Mouse (Mus musculus) embryonic facial prominence, embryonic 14.5 days (tissue): ENCODE results near the gene Gpn3. TPM values are rescaled to one million over a fixed set of nuclear protein-coding genes. Genes with fewer than 3 reads are reported as not detected.
"Not testable (repeated sequence)": the region's sequence is repeated elsewhere in the genome, so short reads cannot be mapped to it uniquely, and the experiment has no call there.

ENCODE experiments used
- ATAC-seq: fragments of 200-750 bp; cut with Nextera tagmentation; 2 replicates; pipeline ENCODE4 v1.8.0; 2017; ENCODE audit warnings: low read depth, moderate number of reproducible peaks, moderate TSS enrichment
- DNase-seq: peaks from one replicate; pipeline ENCODE4 v3.0.0-alpha.2; 2015; ENCODE audit warnings: low spot score
- H3K27ac ChIP-seq: fragments of 300-500 bp; sonication (generic); replicated peaks from 2 replicates; pipeline ENCODE4 v1.5.1; 2014; ENCODE audit warnings: low read depth, mild to moderate bottlenecking, low read length, moderate library complexity
- H3K27me3 ChIP-seq: fragments of 300-500 bp; sonication (generic); replicated peaks from 2 replicates; pipeline ENCODE4 v1.6.1; 2014; ENCODE audit warnings: low read length; ENCODE audit not compliant: control insufficient read depth, insufficient read depth
- H3K36me3 ChIP-seq: fragments of 300-500 bp; sonication (generic); 2 replicates; pipeline ENCODE4 v1.6.1; 2014; ENCODE audit warnings: low read length, mixed read lengths; ENCODE audit not compliant: control insufficient read depth, insufficient read depth
- H3K4me1 ChIP-seq: fragments of 300-500 bp; sonication (generic); 2 replicates; pipeline ENCODE4 v1.6.1; 2014; ENCODE audit warnings: antibody characterized with exemption, low read length; ENCODE audit not compliant: control insufficient read depth, insufficient read depth
- H3K4me2 ChIP-seq: fragments of 300-500 bp; sonication (generic); 2 replicates; pipeline ENCODE4 v1.6.1; 2014; ENCODE audit warnings: low read depth, mild to moderate bottlenecking, low read length, moderate library complexity, mixed read lengths
- H3K4me3 ChIP-seq: fragments of 300-500 bp; sonication (generic); 2 replicates; pipeline ENCODE4 v1.5.1; 2014; ENCODE audit warnings: low read depth, mild to moderate bottlenecking, low read length
- H3K9ac ChIP-seq: fragments of 300-500 bp; sonication (generic); 2 replicates; pipeline ENCODE4 v1.6.1; 2014; ENCODE audit warnings: low read depth, mild to moderate bottlenecking, low read length, moderate library complexity, mixed read lengths
- H3K9me3 ChIP-seq: fragments of 300-500 bp; sonication (generic); 2 replicates; pipeline ENCODE4 v1.6.1; 2016; ENCODE audit warnings: low read length; ENCODE audit not compliant: control insufficient read depth
- WGBS: fragments of 180-500 bp; shearing (Covaris S2); extraction: QIAGEN DNeasy Blood & Tissue Kit; methylation state at CpG from one replicate; pipeline ENCODE4 v1.1.7; 2014; 5-methylcytosine and 5-hydroxymethylcytosine counted together
- polyA plus RNA-seq: library from polyadenylated mRNA; unstranded; fragments of >200 nt; fragmentation: Nextera tagmentation; extraction: Ambion mirVana; gene quantifications from 2 replicates; pipeline ENCODE4 v1.2.1, GENCODE M21; 2014

Gpn3 gene
- polyA plus RNA-seq, 1 experiment from 2014 or later: 64.7 TPM

DNA sequence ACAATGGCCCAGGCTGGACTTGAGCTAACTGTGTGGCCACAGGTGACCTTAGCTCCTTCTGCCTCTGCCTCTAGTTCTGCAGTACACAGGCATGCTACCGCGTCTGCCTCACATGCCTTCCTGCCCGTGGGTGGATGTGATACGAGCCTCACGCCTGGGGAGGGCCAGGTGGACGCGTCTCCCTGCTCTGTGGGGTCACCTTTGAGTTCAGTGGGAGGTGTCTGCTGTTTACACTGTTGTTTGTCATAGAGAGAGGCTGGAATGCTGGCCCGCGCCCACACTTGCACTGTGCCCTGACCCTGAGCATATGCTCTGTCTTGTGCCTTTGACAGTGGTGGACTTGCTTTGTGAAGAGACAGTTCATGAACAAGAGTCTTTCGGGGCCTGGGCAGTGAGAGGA, 33.9 kb downstream of the Gpn3 start:
- Histone ChIP-seq H3K27ac (no peak overlapping the region), H3K9me3 (peaks cover 5% of the 10 kb centered on the region; the same call in 1 of the 2 replicates), H3K4me1 (no peaks in the 10 kb centered on the region), H3K4me3 (no peak overlapping the region), H3K4me2 (no peak overlapping the region), H3K27me3 (no peaks in the 10 kb centered on the region), H3K9ac (no peak overlapping the region), H3K36me3 (peaks cover 68% of the 10 kb centered on the region)
- no peak for ATAC-seq
- DNase-seq: no peak
- WGBS: 95% methylated on average over 10 of the region's 10 CpGs

DNA sequence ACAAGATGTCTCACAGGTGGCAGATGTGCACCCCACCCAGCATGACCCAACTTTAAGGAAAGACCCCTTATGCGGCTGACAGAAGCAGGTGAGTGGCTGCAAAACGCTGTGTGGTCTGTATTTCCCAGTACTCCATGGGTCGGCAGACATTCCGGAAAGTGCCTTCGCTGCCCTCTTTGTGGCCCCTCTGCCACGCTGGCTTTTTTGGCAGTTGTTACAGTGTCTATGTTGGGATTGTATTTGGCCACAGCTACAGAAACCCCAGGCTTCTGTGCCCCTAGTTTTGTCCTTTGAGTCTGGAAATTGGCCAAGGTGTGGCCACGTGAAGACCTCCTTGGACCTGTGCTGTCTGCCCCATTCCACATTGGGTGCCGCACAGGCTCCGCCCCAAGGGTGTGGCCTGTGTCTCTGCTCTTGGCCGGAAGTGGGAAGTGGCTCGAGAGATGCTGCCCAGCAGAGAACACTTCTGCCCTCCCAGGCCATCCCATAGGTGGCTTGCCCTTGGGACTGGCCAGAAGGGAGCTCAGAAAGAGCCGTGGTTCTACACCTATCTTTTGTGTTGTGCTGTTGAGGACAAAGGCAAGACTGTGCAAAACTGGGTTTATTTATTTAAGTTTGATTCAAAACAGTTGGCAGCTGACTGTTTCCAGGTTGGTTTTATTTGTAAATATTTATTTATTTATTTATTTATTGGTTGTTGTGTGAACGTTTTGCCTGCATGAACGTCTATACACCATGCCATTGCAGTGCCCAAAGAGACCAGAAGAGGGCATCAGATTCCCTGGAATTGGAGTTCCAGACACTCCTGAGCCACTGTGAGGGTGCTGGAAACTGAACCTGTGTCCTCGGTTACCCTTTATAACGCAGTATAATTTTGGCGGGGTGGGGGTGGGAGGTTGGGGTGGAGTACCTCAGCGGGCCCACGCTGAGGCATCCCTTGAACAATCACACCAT, 38.3 kb downstream of the Gpn3 start:
- Histone ChIP-seq H3K4me1 (no peaks in the 10 kb centered on the region), H3K27me3 (no peaks in the 10 kb centered on the region), H3K4me2 (no peak overlapping the region), H3K9ac (no peak overlapping the region), H3K36me3 (peaks cover 27% of the 10 kb centered on the region), H3K9me3 (peaks cover 5% of the 10 kb centered on the region; the same call in 1 of the 2 replicates), H3K4me3 (no peak overlapping the region), H3K27ac (no peak overlapping the region)
- DNase-seq: no peak
- ATAC-seq: no peak
- 91% methylated on average over 19 of the region's 19 CpGs for WGBS

DNA sequence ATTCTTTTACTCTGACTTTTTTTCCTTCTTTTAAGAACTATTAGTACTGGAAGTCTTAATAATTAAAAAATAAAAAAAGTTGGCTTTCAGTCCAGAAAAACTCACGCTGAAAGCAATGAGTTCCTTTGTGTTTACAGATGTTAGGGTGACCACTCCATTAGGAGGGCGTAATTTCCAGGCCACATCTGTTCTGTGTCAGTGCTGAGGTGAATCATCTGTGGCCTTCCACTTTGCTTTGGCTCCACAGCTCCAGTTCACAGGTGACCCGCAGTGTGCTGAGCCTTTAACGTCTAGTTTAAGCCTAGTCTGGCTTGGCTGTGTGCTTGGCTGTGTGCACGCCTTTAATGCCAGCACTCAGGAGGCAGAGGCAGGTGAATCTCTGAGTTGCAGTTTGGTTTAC, 40.2 kb downstream of the Gpn3 start:
- 73% methylated on average over 5 of the region's 5 CpGs for WGBS

DNA sequence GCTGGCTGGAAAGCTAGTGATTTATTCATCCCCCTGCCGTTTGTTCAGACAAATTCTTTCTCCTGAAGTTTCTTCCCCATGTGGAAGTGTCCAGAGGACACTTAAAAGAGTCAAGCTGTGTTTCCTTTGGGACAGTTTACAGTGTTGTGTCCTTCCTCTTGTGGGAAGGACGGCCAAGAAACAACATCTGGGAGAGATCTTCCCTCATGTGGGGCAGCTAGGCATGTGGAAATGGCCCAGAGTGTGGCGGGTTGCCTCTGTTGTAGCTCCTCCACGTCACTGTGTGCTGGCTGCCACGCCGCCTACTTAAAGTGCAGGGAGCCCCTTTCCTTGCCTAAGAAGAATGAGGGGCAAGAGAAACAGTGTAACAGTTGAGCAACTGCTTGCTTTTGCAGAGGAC, 41.1 kb downstream of the Gpn3 start:
- Histone ChIP-seq H3K27me3 (no peaks in the 10 kb centered on the region), H3K27ac (no peak overlapping the region; the same call in none of the 2 replicates), H3K4me2 (no peak overlapping the region), H3K36me3 (no peaks in the 10 kb centered on the region), H3K9ac (no peak overlapping the region), H3K9me3 (no peaks in the 10 kb centered on the region), H3K4me1 (no peaks in the 10 kb centered on the region), H3K4me3 (no peak overlapping the region)
- ATAC-seq: no peak
- peak; percentile 8 for DNase-seq
- 43% methylated on average over 6 of the region's 6 CpGs for WGBS

More for the DNA sequence above, 40.2 kb downstream of the Gpn3 start:
- Histone ChIP-seq H3K27ac (no peak overlapping the region), H3K36me3 (peaks cover 8% of the 10 kb centered on the region), H3K4me2 (no peak overlapping the region), H3K27me3 (no peaks in the 10 kb centered on the region), H3K4me3 (no peak overlapping the region), H3K9ac (no peak overlapping the region), H3K4me1 (no peaks in the 10 kb centered on the region), H3K9me3 (no peaks in the 10 kb centered on the region)
- DNase-seq: no peak
- no peak for ATAC-seq

DNA sequence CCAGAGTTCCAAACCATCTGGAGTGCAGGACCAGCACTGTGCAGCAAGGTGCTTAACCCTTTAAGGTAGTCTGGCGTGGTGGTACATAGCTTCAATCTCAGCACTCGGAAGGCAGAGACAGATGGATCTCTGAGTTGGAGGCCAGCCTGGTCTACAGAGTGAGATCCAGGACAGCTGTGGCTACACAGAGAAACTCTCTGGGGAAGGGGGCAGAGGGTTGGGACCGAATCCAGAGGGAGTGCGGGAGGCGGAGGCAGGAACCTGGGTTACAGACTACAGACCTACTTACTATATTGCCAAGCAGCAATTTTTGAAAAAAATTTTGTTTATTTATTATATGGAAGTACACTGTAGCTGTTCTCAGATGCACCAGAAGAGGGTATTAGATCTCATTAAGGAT, 42.7 kb downstream of the Gpn3 start:
- WGBS: 92% methylated on average over 5 of the region's 5 CpGs
- no peaks in the 10 kb centered on the region for H3K36me3 ChIP-seq
- no peaks in the 10 kb centered on the region for H3K4me1 ChIP-seq

DNA sequence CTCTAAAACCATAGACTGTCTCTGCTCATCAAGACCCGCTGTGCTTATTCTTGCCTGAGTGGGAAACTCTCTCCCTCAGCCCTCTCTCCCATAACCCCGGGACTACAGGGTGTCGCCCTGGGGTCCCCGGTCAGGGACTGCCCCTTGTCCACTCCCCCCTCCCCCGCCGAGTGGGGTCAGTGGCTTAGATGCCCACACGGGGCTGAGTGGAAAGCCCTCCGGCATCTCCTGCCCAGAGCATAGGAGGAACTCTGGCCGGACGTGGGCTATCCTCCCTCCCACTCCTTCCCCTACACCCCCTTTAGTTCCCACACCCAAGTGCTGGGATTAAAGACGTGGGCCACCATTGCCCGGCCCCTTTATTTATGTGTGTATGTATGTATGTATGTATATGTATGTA, 43.8 kb downstream of the Gpn3 start:
- WGBS: 87% methylated on average over 12 of the region's 12 CpGs
- Histone ChIP-seq H3K4me3 (no peak overlapping the region), H3K27me3 (no peaks in the 10 kb centered on the region), H3K4me2 (no peak overlapping the region), H3K36me3 (no peaks in the 10 kb centered on the region), H3K4me1 (no peaks in the 10 kb centered on the region), H3K9ac (no peak overlapping the region), H3K9me3 (no peaks in the 10 kb centered on the region), H3K27ac (no peak overlapping the region)
- DNase-seq: no peak
- no peak for ATAC-seq

More for the DNA sequence above, 42.7 kb downstream of the Gpn3 start:
- DNase-seq: no peak
- ATAC-seq: no peak
- Histone ChIP-seq H3K4me2 (no peak overlapping the region), H3K9ac (no peak overlapping the region), H3K9me3 (no peaks in the 10 kb centered on the region), H3K27me3 (no peaks in the 10 kb centered on the region), H3K27ac (no peak overlapping the region), H3K4me3 (no peak overlapping the region)

DNA sequence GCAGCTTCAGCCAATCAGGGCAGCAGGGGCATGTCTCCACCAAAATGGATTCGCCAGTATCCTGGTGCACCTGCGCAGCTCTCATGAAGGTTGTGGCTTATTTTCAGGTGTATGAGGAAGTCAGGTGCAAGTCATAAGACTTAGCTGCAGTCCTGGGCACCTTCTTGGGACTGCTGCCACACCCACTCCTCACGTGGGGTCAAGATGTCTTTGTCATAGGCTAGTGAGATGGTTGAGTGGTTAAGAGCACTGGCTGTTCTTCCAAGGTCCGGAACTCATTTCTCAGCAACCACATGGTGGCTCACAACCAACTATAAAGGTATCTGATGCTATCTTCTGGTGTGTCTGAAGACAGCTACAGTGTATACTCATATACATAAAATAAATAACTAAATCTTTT, 49.0 kb downstream of the Gpn3 start:
- H3K36me3 ChIP-seq, H3K4me3 ChIP-seq, H3K9ac ChIP-seq, H3K27me3 ChIP-seq, H3K9me3 ChIP-seq, H3K4me2 ChIP-seq, ATAC-seq, H3K4me1 ChIP-seq, H3K27ac ChIP-seq, DNase-seq: not testable (repeated sequence)
- 67% methylated on average over 4 of the region's 4 CpGs for WGBS

DNA sequence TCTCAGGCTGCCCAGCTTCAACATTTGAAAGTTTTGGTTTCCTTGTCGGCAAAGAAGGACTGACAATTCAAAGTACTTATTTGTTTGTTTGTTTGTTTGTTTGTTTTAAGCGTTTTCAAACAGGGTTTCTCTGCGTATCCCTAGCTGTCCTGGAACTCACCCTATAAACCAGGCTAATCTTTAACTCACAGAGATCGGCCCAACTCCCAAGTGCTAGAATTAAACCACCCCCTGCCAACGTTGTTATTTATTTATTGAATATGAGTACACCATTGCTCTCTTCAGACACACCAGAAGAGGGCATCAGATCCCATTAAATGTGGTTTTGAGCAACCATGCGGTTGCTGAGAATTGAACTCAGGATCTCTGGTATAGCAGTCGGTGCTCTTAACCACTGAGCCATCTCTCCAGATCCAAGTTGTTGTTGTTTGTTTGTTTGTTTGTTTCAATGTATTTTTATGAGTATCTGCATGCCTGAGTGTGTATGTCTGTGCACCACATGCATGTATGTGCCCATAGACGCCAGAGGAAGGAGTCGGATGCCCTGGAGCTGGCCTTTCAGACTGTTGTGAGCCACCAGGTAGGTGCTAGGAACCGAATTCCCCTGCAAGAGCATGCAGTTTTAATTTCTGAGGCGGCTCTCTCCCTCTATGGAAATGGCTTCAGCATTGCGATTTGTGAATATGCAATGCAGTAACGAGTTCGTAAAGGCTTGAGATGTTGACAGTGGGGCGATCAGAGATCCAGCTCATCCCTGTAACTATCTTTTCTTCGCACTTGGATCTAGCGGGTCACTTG, 49.8 kb downstream of the Gpn3 start, which contains the start of gene Anapc7:
TSS of gene Anapc7 (plus strand) at position 423 of the 798 bp plus-strand sequence.
- H3K36me3 ChIP-seq: no peaks in the 10 kb centered on the region
- DNase-seq (no peak), ATAC-seq (peak; percentile 50; the same call in 1 of the 2 replicates)
- 21% methylated on average over 17 of the region's 17 CpGs for WGBS
- H3K4me2 ChIP-seq: peak within 1 kb of the TSS; percentile 92
- H3K27me3 ChIP-seq: no peaks in the 10 kb centered on the region
- peak within 1 kb of the TSS; percentile 96 for H3K9ac ChIP-seq
- no peaks in the 10 kb centered on the region for H3K9me3 ChIP-seq
- peaks cover 7% of the 10 kb centered on the region; the same call in 1 of the 2 replicates for H3K4me1 ChIP-seq
- H3K27ac ChIP-seq: peak within 1 kb of the TSS; percentile 87
- H3K4me3 ChIP-seq: peak within 1 kb of the TSS; percentile 94
